Mouse (Mus musculus): ENCODE data around the gene Kctd17. TPM values are rescaled to one million over a fixed set of nuclear protein-coding genes. Genes with fewer than 3 reads are reported as not detected.

Kctd17 gene
- polyA plus RNA-seq, 1 experiment from 2014 or later, result 152 TPM

DNA sequence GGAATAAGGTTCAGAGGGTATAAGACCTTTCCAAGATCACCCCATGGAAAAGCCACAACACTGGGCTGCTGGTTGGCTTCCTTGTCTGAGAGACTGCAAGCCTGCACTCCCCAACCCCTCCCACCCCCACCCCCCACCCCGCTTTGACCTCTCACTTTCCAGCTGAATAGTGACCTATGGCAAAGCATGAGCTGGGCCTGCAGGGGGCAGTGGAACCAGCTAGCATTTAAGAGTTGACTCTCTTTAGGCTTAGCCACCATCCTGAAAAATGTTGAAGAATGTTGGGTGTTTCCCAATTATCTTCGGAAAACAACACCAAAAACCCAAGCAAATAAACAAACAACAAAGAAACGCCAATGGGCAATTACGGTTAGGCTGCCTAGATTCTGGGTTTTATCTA is 3.1 kb upstream of the Kctd17 start:
- Histone ChIP-seq H3K9me3 (replicated peaks; ENCODE audit: control insufficient read depth, low read length, poor library complexity, severe bottlenecking) (no peaks in the 10 kb centered on the region), H3K9ac (ENCODE audit: low read depth, low read length) (no peak overlapping the region), H3K4me1 (ENCODE audit: control insufficient read depth, insufficient read depth, low read length) (peaks cover 17% of the 10 kb centered on the region), H3K36me3 (ENCODE audit: control insufficient read depth, insufficient read depth, low read length) (no peaks in the 10 kb centered on the region), H3K27me3 (ENCODE audit: control insufficient read depth, insufficient read depth, low read depth, low read length) (no peaks in the 10 kb centered on the region; the same call in 1 of the 2 replicates), H3K27ac (ENCODE audit: low read length) (no peak overlapping the region), H3K4me2 (ENCODE audit: low read length) (no peak overlapping the region), H3K4me3 (ENCODE audit: low read depth, low read length) (no peak overlapping the region)
- 63% methylated on average over 4 of the region's 4 CpGs for WGBS
- no peak for ATAC-seq

DNA sequence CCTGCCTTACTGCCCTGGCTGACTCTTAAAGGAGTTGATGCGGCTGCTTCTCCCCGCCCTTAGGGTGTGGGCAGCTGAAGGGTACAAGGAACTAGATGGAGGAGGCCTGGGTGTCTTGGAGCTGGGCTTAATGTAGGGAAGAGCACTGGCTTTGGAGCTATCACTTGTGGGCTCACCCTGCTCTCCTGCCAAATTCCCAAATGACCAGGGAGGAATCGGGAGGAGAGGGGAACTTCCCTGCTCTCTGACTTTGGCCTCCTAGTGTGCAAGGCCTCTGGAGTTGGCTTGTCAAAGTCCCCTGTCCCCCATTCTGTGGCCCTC is 735 bp downstream of the Kctd17 start:
- H3K27me3 ChIP-seq (ENCODE audit: control insufficient read depth, insufficient read depth, low read depth, low read length), result no peaks in the 10 kb centered on the region
- WGBS, result 0% methylated on average over 3 of the region's 3 CpGs
- H3K4me3 ChIP-seq (ENCODE audit: low read depth, low read length), result peak overlapping the region; percentile 90
- H3K36me3 ChIP-seq (ENCODE audit: control insufficient read depth, insufficient read depth, low read length), result peaks cover 9% of the 10 kb centered on the region
- no peaks in the 10 kb centered on the region for H3K9me3 ChIP-seq (replicated peaks; ENCODE audit: control insufficient read depth, low read length, poor library complexity, severe bottlenecking)
- ATAC-seq, result no peak
- peak overlapping the region; percentile 95 for H3K9ac ChIP-seq (ENCODE audit: low read depth, low read length)
- peak overlapping the region; percentile 76 for H3K27ac ChIP-seq (ENCODE audit: low read length)
- peak overlapping the region; percentile 96 for H3K4me2 ChIP-seq (ENCODE audit: low read length)
- H3K4me1 ChIP-seq (ENCODE audit: control insufficient read depth, insufficient read depth, low read length), result peaks cover 15% of the 10 kb centered on the region

DNA sequence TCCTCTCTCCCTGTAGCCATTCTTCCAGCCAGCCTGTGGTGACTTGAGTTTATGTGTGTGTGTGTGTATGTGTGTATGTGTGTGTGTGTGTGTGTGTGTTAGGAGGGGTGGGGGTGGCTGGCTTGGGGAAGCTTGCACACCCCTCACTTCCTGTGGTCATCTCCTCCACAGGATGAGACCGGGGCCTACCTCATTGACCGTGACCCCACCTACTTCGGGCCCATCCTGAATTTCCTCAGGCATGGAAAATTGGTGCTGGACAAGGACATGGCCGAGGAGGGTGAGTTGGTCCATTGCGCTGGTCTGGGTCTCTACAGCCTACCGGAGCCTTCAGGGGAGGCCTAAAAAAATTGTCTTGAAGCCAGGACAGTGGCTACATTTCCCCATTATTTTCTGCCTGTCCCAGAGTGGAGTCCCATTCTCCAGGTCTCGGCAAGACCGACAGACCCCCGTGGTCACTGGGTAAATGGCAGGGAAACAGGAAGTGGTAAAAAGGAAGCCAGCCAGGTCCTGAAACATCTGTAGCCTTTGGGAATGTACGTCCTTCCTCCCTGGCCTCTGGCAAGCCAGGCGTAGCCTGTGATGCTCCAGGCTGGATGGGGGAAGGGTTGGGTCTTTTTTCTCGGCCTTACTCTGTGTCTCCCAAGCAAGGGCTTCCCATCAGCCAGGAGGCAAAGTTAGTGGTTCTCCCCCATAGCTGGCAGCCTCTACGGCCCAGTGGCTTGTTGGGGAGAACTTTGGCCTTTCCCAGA is 1.7 kb downstream of the Kctd17 start:
- ATAC-seq, result no peak
- Histone ChIP-seq H3K27ac (ENCODE audit: low read length) (peak overlapping the region; percentile 32; the same call in 1 of the 2 replicates), H3K9ac (ENCODE audit: low read depth, low read length) (peak overlapping the region; percentile 95)

DNA sequence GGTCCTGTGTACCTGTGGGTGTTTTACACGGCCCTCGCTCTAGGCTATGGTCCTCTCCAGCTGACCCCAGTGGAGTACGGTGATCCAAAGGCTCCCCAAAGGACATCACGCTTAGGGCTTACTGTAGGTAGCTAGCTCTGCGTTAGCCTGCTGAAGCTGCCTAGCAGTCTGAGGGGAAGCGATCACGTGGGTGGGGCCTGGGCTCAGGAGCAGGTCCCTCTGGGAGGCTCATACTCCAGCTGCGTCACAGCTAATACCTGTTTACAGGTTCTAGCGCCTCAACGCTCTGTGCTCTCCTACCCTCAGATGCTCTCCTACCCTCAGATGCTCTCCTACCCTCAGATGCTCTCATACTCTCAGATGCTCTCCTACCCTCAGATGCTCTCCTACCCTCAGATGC is 2.5 kb downstream of the Kctd17 start:
- H3K4me1 ChIP-seq (ENCODE audit: control insufficient read depth, insufficient read depth, low read length), result peaks cover 15% of the 10 kb centered on the region
- H3K4me3 ChIP-seq (ENCODE audit: low read depth, low read length), result no peak overlapping the region
- H3K27ac ChIP-seq (ENCODE audit: low read length), result no peak overlapping the region
- H3K9ac ChIP-seq (ENCODE audit: low read depth, low read length), result no peak overlapping the region
- H3K9me3 ChIP-seq (replicated peaks; ENCODE audit: control insufficient read depth, low read length, poor library complexity, severe bottlenecking), result no peaks in the 10 kb centered on the region
- 89% methylated on average over 10 of the region's 10 CpGs for WGBS
- no peak overlapping the region; the same call in 1 of the 2 replicates for H3K4me2 ChIP-seq (ENCODE audit: low read length)
- no peak for ATAC-seq
- no peaks in the 10 kb centered on the region for H3K27me3 ChIP-seq (ENCODE audit: control insufficient read depth, insufficient read depth, low read depth, low read length)
- H3K36me3 ChIP-seq (ENCODE audit: control insufficient read depth, insufficient read depth, low read length), result peaks cover 14% of the 10 kb centered on the region

More for the DNA sequence above, 1.7 kb downstream of the Kctd17 start:
- Histone ChIP-seq H3K4me2 (ENCODE audit: low read length) (peak overlapping the region; percentile 96), H3K9me3 (replicated peaks; ENCODE audit: control insufficient read depth, low read length, poor library complexity, severe bottlenecking) (no peaks in the 10 kb centered on the region), H3K4me1 (ENCODE audit: control insufficient read depth, insufficient read depth, low read length) (peaks cover 15% of the 10 kb centered on the region), H3K4me3 (ENCODE audit: low read depth, low read length) (peak overlapping the region; percentile 90; the same call in 1 of the 2 replicates), H3K27me3 (ENCODE audit: control insufficient read depth, insufficient read depth, low read depth, low read length) (no peaks in the 10 kb centered on the region), H3K36me3 (ENCODE audit: control insufficient read depth, insufficient read depth, low read length) (peaks cover 9% of the 10 kb centered on the region)
- 87% methylated on average over 13 of the region's 13 CpGs for WGBS

DNA sequence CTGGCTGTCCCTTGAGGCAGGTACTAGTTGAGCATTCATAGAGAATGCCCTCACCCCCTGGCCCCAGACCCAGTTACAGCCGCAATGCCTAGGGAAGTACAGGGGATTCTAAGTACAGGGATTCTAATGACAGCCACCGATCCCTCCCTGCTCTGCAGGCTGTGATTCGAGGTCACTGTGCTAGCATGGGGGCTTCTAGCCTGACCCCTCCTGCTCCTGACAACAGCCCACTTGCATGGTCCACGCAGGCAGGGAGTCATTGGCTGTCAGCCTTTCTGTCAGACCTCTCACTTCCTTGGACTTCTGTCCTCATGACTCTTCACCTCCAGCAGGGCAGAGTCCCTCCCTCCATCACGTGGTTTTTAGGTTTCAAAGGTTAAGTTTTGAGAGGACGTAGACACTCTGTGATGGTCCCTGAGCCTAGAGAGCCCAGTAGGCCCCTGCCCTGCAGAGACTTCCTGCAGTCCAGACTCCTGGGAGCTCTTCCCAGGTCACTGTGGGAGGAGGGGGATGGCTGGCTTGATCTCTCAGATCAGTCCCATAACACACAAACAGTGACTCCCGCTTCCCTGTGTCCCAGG is 3.3 kb downstream of the Kctd17 start:
- no peaks in the 10 kb centered on the region for H3K27me3 ChIP-seq (ENCODE audit: control insufficient read depth, insufficient read depth, low read depth, low read length)
- peaks cover 21% of the 10 kb centered on the region for H3K4me1 ChIP-seq (ENCODE audit: control insufficient read depth, insufficient read depth, low read length)
- ATAC-seq, result no peak
- H3K4me3 ChIP-seq (ENCODE audit: low read depth, low read length), result no peak overlapping the region
- no peak overlapping the region for H3K27ac ChIP-seq (ENCODE audit: low read length)
- H3K9me3 ChIP-seq (replicated peaks; ENCODE audit: control insufficient read depth, low read length, poor library complexity, severe bottlenecking), result no peaks in the 10 kb centered on the region
- peaks cover 19% of the 10 kb centered on the region for H3K36me3 ChIP-seq (ENCODE audit: control insufficient read depth, insufficient read depth, low read length)
- no peak overlapping the region for H3K4me2 ChIP-seq (ENCODE audit: low read length)
- no peak overlapping the region for H3K9ac ChIP-seq (ENCODE audit: low read depth, low read length)
- WGBS, result 88% methylated on average over 7 of the region's 7 CpGs

DNA sequence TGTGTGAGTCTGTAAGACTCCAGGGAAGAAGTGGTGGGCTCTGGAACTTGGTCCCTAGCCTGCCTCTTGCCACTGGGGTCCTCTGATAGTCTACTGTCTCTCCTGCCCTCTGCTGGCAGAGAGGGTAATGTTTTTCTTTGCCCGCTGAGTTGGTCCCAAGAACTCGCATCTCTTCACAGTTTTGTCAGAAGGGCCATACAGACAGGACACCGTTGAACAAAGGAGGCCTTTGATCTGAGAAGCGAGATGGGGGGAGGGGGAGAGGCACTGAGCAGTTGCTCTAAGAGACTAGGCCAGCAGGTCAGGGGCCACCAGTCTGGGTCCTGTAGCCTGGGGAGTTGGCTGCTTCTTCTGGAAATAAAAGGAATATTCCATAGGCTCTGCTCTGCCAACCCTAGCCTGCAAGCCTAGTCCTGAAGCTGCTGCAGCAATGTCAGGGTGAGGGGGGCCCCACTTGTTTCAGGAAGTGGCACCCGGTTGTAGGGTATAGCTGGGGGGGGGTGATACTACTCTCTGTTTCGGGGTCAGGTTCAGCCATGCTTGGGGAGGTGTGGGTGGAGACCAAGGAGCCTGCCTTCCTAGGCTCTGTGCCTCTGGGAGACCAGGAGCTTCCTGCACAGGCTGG is 6.6 kb downstream of the Kctd17 start:
- 29% methylated on average over 6 of the region's 6 CpGs for WGBS
- Histone ChIP-seq H3K9ac (ENCODE audit: low read depth, low read length) (no peak overlapping the region), H3K9me3 (replicated peaks; ENCODE audit: control insufficient read depth, low read length, poor library complexity, severe bottlenecking) (no peaks in the 10 kb centered on the region), H3K4me1 (ENCODE audit: control insufficient read depth, insufficient read depth, low read length) (peaks cover 16% of the 10 kb centered on the region), H3K27me3 (ENCODE audit: control insufficient read depth, insufficient read depth, low read depth, low read length) (no peaks in the 10 kb centered on the region), H3K4me2 (ENCODE audit: low read length) (no peak overlapping the region), H3K36me3 (ENCODE audit: control insufficient read depth, insufficient read depth, low read length) (peaks cover 19% of the 10 kb centered on the region), H3K27ac (ENCODE audit: low read length) (no peak overlapping the region), H3K4me3 (ENCODE audit: low read depth, low read length) (no peak overlapping the region)
- no peak for ATAC-seq

DNA sequence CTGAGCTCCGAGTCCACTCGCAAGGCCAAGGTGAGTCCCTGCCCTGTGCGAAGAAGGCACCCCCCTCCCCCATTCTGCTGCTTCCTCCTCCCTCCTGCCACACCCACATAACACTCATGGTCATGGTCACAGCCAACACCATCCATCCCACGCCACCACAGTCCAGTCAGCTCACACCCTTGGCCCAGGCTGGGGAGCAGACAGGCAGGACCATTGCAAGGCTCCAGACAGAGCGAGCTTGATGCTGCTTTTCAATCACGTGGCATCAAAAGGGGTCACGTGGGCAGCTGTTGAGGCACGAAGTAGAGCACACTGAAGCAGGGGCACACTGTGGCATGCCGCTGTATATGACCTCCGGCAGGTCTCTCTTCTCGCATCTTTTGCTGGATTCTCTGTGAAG is 7.3 kb downstream of the Kctd17 start:
- Histone ChIP-seq H3K4me1 (ENCODE audit: control insufficient read depth, insufficient read depth, low read length) (peaks cover 13% of the 10 kb centered on the region), H3K9ac (ENCODE audit: low read depth, low read length) (no peak overlapping the region), H3K9me3 (replicated peaks; ENCODE audit: control insufficient read depth, low read length, poor library complexity, severe bottlenecking) (no peaks in the 10 kb centered on the region), H3K4me2 (ENCODE audit: low read length) (no peak overlapping the region), H3K36me3 (ENCODE audit: control insufficient read depth, insufficient read depth, low read length) (peaks cover 18% of the 10 kb centered on the region), H3K27me3 (ENCODE audit: control insufficient read depth, insufficient read depth, low read depth, low read length) (no peaks in the 10 kb centered on the region), H3K27ac (ENCODE audit: low read length) (no peak overlapping the region), H3K4me3 (ENCODE audit: low read depth, low read length) (no peak overlapping the region)
- ATAC-seq, result no peak
- 85% methylated on average over 11 of the region's 11 CpGs for WGBS

DNA sequence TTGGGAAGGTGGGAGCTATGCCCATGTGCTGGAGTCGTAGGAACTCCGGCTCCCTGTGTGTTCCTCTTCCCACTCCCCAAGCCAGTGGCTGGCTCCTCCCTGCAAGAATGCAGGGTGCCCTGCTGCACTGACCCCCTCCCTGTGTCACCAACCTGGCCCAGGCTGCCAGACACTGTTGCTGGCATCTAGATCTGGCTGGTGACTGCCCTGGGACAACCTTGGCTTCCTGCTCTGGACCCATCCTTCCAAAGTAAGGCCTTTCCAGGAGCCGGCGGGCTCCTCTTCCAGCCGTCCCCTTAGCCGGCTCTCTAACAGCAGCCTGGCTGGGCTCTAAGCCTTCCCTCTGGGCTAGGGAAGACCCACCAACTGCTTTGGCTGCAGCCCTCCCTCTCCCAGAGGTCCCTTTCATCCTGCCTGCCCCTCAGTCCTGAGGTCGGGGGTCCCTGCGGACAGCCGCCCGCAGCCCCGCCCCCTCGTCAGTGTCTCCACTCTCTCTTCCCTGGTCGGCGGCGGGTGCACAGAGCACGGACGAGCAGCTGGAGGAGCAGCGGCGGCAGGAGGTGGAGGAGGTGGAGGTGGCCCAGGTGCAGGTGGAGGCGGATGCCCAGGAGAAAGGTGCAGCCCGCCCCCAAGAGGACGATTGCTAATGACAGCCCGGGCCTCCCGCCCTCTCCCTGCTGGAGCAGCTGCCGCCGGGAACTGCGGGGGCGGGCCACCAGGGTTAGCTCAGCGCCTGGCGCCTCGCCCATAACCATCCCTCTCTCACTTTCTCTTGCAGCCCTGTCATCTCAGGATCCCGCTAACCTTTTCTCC is 8.2 kb downstream of the Kctd17 start:
- WGBS, result 10% methylated on average over 26 of the region's 32 CpGs
- Histone ChIP-seq H3K9ac (ENCODE audit: low read depth, low read length) (peak overlapping the region; percentile 56), H3K4me2 (ENCODE audit: low read length) (peak overlapping the region; percentile 43), H3K4me1 (ENCODE audit: control insufficient read depth, insufficient read depth, low read length) (peaks cover 15% of the 10 kb centered on the region), H3K27me3 (ENCODE audit: control insufficient read depth, insufficient read depth, low read depth, low read length) (no peaks in the 10 kb centered on the region), H3K27ac (ENCODE audit: low read length) (peak overlapping the region; percentile 52; the same call in 1 of the 2 replicates), H3K4me3 (ENCODE audit: low read depth, low read length) (no peak overlapping the region), H3K36me3 (ENCODE audit: control insufficient read depth, insufficient read depth, low read length) (peaks cover 14% of the 10 kb centered on the region), H3K9me3 (replicated peaks; ENCODE audit: control insufficient read depth, low read length, poor library complexity, severe bottlenecking) (no peaks in the 10 kb centered on the region)
- peak; percentile 41; the same call in 1 of the 2 replicates for ATAC-seq
